Mouse (Mus musculus) frontal cortex, adult (tissue): ENCODE results near the gene Exoc3l2.

Experiments used
- ATAC-seq: cut with Nextera tagmentation; 2 replicates; pipeline ENCODE4 v1.9.2; 2017; ENCODE audit warnings: mild to moderate bottlenecking, moderate library complexity, mixed read lengths; ENCODE audit not compliant: low TSS enrichment

Exoc3l2 gene

GRCm38 (mm10) chr7:19456628-19457027 is 6.5 kb upstream of the Exoc3l2 start:
- no peak for ATAC-seq

DNA sequence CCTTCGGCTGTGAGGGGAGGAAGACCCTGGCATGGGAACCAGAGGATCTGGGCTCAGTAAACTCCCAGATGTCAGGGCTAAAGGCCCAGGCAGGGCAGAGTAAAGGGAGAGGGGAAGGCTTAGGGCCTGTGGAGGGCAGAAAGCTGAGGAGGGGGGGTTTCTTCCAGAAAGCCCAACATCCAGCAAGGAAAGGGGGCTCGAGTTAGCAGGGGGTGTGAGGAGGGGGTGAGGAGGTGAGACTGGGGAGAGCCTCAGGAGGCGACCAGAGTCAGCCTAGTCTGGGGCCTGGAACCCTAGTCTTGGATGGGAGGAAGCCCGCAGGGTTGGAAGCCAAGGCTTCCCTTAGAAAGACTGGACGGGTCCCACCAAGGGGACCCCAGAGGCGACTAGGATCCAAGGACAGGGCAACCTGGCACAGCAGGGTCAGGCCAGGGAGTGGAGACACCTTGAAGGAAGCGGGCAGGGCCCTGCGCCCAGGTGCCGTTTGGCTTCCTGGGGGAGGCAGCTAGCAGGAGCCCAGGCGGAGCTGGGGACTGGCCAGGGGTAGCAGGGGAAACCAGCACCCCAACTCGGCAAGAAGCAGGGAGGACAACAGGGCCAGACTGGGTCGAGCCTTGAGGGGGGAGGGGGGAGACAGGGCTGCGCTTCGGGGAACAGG is 5.6 kb upstream of the Exoc3l2 start:
- peak; percentile 16; the same call in 1 of the 2 replicates for ATAC-seq

- no peak for ATAC-seq
Measured at GRCm38 (mm10) chr7:19458072-19458486, 5.1 kb upstream of the Exoc3l2 start.

GRCm38 (mm10) chr7:19458591-19459111 is 4.5 kb upstream of the Exoc3l2 start, which contains the start of gene Mark4:
Gene Mark4, minus strand, starts transcription at chr7:19458821.
- ATAC-seq: peak; percentile 66

GRCm38 (mm10) chr7:19459144-19459870 is 3.8 kb upstream of the Exoc3l2 start:
- no peak for ATAC-seq

GRCm38 (mm10) chr7:19460500-19460899 is 2.6 kb upstream of the Exoc3l2 start:
- ATAC-seq: no peak

GRCm38 (mm10) chr7:19461488-19461887 is 1.6 kb upstream of the Exoc3l2 start:
- no peak for ATAC-seq

- ATAC-seq: no peak
Measured at GRCm38 (mm10) chr7:19462443-19462842, 688 bp upstream of the Exoc3l2 start.

DNA sequence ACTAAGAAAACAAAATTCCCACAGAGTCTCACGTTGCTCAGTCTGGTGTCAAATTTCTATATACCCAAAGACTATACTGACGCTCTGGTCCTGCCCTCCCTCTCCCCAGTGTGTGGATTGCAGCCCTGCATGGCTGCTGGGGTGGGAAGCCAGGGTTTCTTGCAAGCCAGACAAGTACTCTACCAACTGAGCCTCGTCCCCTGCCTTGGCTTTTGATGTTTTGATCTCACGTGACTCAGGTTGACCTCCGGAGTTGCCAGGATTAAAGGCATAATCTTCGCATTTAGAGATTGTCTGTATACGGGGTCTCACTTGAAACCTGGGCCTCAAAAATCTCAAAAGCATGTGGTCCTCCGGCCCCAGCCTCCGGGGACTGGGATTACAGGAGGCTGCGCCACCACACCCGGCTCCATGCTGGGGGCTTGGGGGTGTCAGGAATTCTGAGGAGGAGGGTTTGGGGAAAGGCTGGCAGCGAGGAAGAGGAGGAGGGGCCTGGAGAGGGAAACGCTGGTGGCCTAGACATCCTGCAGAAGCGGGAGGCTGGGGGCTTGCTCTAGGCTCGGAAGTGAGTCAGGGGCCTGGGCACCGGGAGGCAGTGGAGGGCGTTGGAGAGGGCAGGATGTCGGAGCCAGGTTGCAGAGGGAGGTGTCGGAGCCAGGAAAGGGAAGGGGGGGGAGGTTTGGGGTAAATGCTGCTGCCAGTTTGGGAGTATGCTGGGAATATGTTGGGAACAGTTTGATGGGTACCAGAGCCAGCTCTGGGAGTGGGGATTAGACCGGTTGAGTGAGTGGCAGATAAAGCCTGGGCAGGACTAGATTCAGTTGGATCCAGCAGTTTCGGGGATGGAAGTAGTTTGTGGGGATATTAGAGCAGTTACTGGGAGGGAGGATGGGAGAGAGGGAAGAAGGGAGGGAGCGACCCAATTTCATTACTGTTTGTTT is 1.5 kb downstream of the Exoc3l2 start:
- no peak for ATAC-seq

DNA sequence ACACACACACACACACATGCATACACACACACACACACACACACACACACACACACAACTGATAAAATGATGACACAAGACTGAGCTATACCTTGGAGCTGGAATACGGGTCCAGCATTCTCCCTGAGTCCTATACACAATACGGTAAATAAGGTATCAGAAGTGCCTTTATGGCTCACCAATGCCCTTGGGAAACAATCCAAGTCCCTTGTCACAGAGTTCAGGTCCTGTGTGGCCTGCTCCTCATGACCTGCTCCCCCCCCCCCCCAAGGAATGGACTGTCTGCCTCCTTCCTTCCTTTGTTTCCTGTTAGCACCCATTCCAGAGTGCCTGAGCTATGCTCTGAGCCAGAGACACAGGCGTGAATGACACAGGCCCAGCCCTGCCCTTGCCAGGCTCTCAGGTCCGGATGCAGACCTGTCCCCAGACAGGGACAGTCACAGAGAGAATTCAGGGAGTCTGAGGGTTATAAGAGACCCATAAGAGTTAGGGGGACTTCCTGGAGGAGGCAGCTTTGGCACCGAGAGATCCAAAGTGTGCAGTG is 3.5 kb downstream of the Exoc3l2 start:
- no peak for ATAC-seq

DNA sequence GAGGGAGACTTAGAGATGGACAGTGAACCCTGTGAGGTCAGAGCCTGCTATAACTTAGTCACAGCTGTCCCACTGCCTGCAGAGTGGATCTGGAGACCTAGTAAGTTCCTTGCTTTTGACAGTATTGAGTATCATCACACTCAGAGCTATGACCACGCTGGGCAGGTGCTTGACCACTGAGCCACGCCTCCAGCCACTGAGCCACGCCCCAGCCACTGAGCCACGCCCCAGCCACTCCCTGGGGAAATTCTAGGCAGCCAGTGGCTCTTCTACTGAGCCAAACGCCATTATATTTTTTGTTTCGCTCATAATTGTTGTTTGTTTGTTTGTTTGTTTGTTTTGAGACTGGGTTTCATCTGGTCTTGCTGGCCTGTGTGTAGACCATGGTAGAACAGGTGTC is 4.5 kb downstream of the Exoc3l2 start:
- no peak for ATAC-seq

GRCm38 (mm10) chr7:19468279-19468678 is 5.1 kb downstream of the Exoc3l2 start:
- ATAC-seq: no peak

GRCm38 (mm10) chr7:19469404-19469803 is 6.3 kb downstream of the Exoc3l2 start:
- ATAC-seq: no peak

GRCm38 (mm10) chr7:19470308-19470707 is 7.2 kb downstream of the Exoc3l2 start:
- ATAC-seq: no peak

GRCm38 (mm10) chr7:19472403-19472802 is 9.3 kb downstream of the Exoc3l2 start:
- ATAC-seq: no peak

- ATAC-seq: peak; percentile 92
Measured at GRCm38 (mm10) chr7:19473875-19474443, 10.8 kb downstream of the Exoc3l2 start.

GRCm38 (mm10) chr7:19477084-19477483 is 14.0 kb downstream of the Exoc3l2 start:
- no peak for ATAC-seq

DNA sequence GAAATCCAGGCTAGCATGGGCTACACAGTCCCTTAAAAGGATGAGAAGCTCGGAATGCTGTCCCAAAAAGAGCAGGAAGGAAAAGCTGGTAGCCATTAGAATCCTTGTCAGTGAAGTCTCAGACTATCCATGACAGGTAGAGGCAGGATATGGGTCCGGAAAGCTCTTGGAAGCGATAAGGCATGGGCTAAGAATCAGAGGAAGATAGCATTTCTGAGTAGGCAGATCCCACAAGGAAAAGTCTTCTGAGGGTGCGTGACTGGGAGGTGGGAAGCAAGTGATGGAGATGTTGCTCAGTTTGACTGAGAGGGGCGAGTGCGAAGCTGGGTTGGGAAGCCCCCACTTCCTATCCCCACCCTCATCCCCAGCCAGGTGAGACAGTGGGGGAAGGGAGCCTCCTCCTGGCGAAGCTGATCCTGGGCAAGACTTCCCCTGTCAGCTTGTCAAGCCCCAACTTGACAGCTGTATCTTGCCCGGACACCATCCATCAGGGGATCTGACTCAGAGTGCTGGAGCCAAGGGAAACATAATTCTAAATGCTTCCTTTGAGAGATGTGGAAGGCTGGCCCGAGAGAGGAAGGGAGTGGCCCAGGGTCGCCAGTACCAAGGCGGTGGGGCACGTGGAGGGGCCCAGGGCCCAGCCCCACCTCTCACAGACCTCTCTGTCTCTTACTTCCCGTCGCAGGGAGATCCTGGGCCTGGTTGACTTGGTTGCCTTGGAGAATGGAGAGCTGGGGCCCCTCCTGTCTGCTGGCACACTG is 14.7 kb downstream of the Exoc3l2 start:
- ATAC-seq: no peak

GRCm38 (mm10) chr7:19483281-19483680 is 20.1 kb downstream of the Exoc3l2 start:
- ATAC-seq: no peak

- ATAC-seq: no peak
Measured at GRCm38 (mm10) chr7:19485488-19485887, 22.4 kb downstream of the Exoc3l2 start.

DNA sequence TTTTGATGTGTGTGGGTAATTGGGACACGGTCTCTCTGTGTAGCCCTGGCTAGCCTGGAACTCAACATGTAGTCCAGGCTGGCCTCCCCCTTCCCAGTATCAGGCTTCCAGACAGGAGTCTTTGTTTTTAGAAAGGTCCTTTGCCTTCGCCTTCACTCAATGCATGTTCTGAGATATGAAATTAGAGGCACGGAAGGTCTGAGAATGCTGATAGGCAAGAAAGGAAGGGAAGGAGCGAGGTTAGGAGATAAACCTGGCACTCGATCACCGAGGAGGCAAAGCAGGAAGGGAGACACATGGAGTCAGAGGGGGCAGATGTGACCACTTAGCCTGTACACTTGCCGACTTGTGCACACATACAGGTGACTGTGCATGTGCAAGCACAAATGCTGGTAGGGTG is 23.4 kb downstream of the Exoc3l2 start:
- ATAC-seq: no peak
